Mouse (Mus musculus): ENCODE measurements around the gene Marveld1. TPM values are rescaled to one million over a fixed set of nuclear protein-coding genes. Genes with fewer than 3 reads are reported as not detected.

Marveld1 gene
- polyA plus RNA-seq (2015; fragmentation: Nextera tagmentation; extraction: Ambion mirVana), result 19.3 and 21.0 TPM in 2 replicates

GRCm38 (mm10) chr19:42147170-42147768 lies at the start of gene Marveld1:
TSS of gene Marveld1 (plus strand) at chr19:42147400.
- H3K27me3 ChIP-seq (replicated peaks), result 0 out of 2 replicates have a peak, but pooled peaks cover 3% of the 10 kb centered on the region
- no peaks in the 10 kb centered on the region for H3K9me3 ChIP-seq
- H3K4me2 ChIP-seq, result peak within 1 kb of the TSS; percentile 84
- under 1% methylated on average over 48 of the region's 57 CpGs for WGBS
- peak within 1 kb of the TSS; percentile 92 for H3K27ac ChIP-seq
- H3K4me3 ChIP-seq (replicated peaks), result peak within 1 kb of the TSS; percentile 74
- peaks cover 37% of the 10 kb centered on the region for H3K4me1 ChIP-seq
- ATAC-seq (ENCODE audit: insufficient read depth, low FRiP score, low read depth), result peak; percentile 70
- peak within 1 kb of the TSS; percentile 80 for H3K9ac ChIP-seq
- H3K36me3 ChIP-seq, result no peaks in the 10 kb centered on the region

GRCm38 (mm10) chr19:42099406-42099805 lies 47.8 kb upstream of the Marveld1 start:
- ATAC-seq (ENCODE audit: insufficient read depth, low FRiP score, low read depth), result no peak
- Histone ChIP-seq H3K9ac (no peak overlapping the region), H3K36me3 (peaks cover 11% of the 10 kb centered on the region; the same call in 1 of the 2 replicates), H3K9me3 (no peaks in the 10 kb centered on the region), H3K27me3 (replicated peaks) (no peaks in the 10 kb centered on the region), H3K4me2 (no peak overlapping the region), H3K4me1 (no peaks in the 10 kb centered on the region), H3K27ac (no peak overlapping the region), H3K4me3 (replicated peaks) (no peak overlapping the region)
- 80% methylated on average over 3 of the region's 3 CpGs for WGBS

DNA sequence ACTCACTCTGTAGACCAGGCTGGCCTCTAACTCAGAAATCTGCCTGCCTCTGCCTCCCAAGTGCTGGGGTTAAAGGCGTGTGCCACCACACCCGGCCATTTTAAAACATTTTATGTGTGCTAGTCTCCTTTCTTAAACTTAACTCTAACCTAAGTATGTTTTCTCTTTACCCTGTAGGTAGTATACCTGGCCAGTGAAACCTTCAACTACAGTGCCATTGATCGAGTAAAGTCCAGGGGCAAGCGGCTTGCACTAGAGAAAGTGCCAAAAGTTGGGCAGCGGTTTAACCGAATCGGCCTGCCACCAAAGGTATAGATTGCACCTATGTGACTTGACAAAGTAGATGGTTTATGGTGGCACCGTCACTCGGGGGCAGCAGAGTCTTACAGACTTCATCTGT lies 42.5 kb upstream of the Marveld1 start:
- 95% methylated on average over 9 of the region's 9 CpGs for WGBS
- no peak overlapping the region for H3K4me3 ChIP-seq (replicated peaks)
- no peak overlapping the region for H3K9ac ChIP-seq
- no peak overlapping the region for H3K4me2 ChIP-seq
- H3K9me3 ChIP-seq, result no peaks in the 10 kb centered on the region
- ATAC-seq (ENCODE audit: insufficient read depth, low FRiP score, low read depth), result no peak
- H3K27ac ChIP-seq, result no peak overlapping the region
- peaks cover 18% of the 10 kb centered on the region; the same call in 1 of the 2 replicates for H3K36me3 ChIP-seq
- no peaks in the 10 kb centered on the region for H3K27me3 ChIP-seq (replicated peaks)
- H3K4me1 ChIP-seq, result no peaks in the 10 kb centered on the region

DNA sequence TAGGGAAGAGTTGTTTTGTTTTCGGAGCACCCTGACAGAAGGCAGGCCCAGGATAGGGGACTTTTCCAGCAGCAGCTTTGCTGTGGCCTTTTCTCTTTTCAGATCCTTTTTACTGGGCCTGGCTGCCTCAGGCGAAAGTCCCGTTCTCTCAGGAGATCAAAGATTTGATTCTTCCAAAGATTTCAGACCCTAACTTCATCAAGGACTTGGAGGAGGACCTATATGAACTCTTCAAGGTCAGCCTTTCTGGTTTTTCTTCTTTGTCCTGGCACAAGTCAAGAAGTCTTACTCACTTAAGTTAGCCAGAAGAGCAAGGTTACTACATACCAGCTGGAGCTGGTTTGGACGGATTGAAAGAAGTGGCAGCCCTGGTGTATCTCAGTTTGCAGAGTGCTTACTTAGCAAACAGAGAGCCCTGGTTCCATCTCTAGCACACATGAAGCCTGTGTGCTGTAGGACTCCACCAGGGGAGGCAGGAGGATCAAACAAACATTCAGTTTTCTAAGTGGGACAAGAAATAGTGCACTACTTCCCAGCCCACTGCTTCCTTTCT lies 31.3 kb upstream of the Marveld1 start:
- no peak overlapping the region for H3K4me2 ChIP-seq
- no peak overlapping the region for H3K4me3 ChIP-seq (replicated peaks)
- no peak for ATAC-seq (ENCODE audit: insufficient read depth, low FRiP score, low read depth)
- 80% methylated on average over 4 of the region's 4 CpGs for WGBS
- H3K9ac ChIP-seq, result no peak overlapping the region
- no peaks in the 10 kb centered on the region for H3K4me1 ChIP-seq
- no peak overlapping the region for H3K27ac ChIP-seq
- H3K9me3 ChIP-seq, result no peaks in the 10 kb centered on the region
- no peaks in the 10 kb centered on the region for H3K27me3 ChIP-seq (replicated peaks)
- H3K36me3 ChIP-seq, result peaks cover 30% of the 10 kb centered on the region

DNA sequence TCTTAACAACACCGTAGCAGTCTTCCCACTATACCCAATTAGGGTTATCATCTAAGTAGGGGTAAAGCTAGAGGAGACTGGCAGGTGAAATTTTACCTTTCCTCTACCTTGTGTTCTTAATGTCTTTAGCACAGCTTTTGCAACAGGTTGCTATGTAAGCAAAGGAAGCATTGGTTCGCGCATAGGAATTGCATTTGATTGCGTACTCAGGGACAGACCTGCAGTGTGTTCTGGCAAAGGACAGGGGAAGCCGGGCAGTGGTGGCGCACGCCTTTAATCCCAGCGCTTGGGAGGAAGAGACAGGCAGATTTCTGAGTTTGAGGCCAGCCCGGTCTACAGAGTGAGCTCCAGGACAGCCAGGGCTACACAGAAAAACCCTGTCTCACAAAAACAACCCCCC lies 29.1 kb upstream of the Marveld1 start:
- Histone ChIP-seq H3K27me3 (replicated peaks) (no peaks in the 10 kb centered on the region), H3K4me3 (replicated peaks) (no peak overlapping the region), H3K27ac (no peak overlapping the region), H3K4me1 (no peaks in the 10 kb centered on the region), H3K9ac (no peak overlapping the region), H3K9me3 (no peaks in the 10 kb centered on the region), H3K4me2 (no peak overlapping the region), H3K36me3 (peaks cover 44% of the 10 kb centered on the region)
- 94% methylated on average over 9 of the region's 9 CpGs for WGBS
- ATAC-seq (ENCODE audit: insufficient read depth, low FRiP score, low read depth), result no peak

DNA sequence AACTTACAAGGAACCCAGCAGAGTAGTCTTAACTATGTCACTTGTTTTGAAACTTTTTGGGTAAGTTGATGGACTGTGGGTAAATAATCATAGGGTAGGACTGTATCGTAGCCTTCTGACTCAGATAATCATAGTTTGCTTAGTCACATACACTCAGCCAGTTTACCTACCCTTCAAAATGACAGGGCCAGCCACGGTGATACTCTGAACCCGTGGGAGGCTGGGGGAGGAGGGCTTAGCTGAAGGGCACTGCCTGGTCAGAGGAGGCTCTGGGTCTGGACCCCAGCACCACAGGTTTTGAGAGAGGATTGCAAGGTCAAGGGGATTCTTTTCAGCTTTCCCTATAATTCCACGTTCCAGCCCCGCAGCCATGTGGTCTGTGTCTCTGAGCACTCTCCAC lies 28.6 kb upstream of the Marveld1 start:
- no peak overlapping the region for H3K4me3 ChIP-seq (replicated peaks)
- ATAC-seq (ENCODE audit: insufficient read depth, low FRiP score, low read depth), result peak; percentile 53; the same call in 1 of the 2 replicates
- no peaks in the 10 kb centered on the region for H3K9me3 ChIP-seq
- H3K36me3 ChIP-seq, result peaks cover 49% of the 10 kb centered on the region
- no peak overlapping the region for H3K27ac ChIP-seq
- H3K4me1 ChIP-seq, result no peaks in the 10 kb centered on the region
- H3K9ac ChIP-seq, result no peak overlapping the region
- H3K4me2 ChIP-seq, result no peak overlapping the region
- H3K27me3 ChIP-seq (replicated peaks), result no peaks in the 10 kb centered on the region
- 65% methylated on average over 5 of the region's 5 CpGs for WGBS

DNA sequence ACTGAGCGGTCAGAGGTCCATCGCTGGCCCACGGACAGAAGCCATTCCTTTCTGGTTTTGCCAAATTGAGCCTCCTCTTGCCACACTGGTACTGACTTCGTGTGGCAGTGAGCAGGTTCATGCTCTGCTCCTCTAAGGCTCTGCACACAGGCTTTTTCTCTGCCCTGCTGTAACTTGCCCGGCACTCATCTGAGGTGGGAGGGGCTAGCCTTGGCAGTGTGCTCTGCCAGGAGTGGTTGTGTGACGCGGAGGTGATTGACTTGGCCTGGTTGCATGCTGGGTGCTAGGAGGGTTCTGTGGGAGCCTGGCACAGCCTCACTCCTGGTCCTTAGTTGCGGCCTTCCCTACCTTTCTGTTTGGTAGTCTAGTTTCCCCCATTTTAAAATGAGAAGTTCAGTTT lies 26.7 kb upstream of the Marveld1 start:
- H3K4me3 ChIP-seq (replicated peaks), result no peak overlapping the region
- no peaks in the 10 kb centered on the region for H3K4me1 ChIP-seq
- H3K4me2 ChIP-seq, result no peak overlapping the region
- no peak for ATAC-seq (ENCODE audit: insufficient read depth, low FRiP score, low read depth)
- no peaks in the 10 kb centered on the region for H3K9me3 ChIP-seq
- H3K36me3 ChIP-seq, result peaks cover 52% of the 10 kb centered on the region
- no peak overlapping the region for H3K9ac ChIP-seq
- no peak overlapping the region for H3K27ac ChIP-seq
- WGBS, result 86% methylated on average over 8 of the region's 8 CpGs
- no peaks in the 10 kb centered on the region for H3K27me3 ChIP-seq (replicated peaks)

GRCm38 (mm10) chr19:42124684-42125083 lies 22.5 kb upstream of the Marveld1 start:
- no peak for ATAC-seq (ENCODE audit: insufficient read depth, low FRiP score, low read depth)
- H3K4me2 ChIP-seq, result no peak overlapping the region
- H3K4me1 ChIP-seq, result peaks cover 5% of the 10 kb centered on the region; the same call in 1 of the 2 replicates
- no peak overlapping the region for H3K9ac ChIP-seq
- H3K27me3 ChIP-seq (replicated peaks), result no peaks in the 10 kb centered on the region
- H3K27ac ChIP-seq, result no peak overlapping the region
- 86% methylated on average over 13 of the region's 13 CpGs for WGBS
- no peaks in the 10 kb centered on the region for H3K9me3 ChIP-seq
- H3K36me3 ChIP-seq, result peaks cover 41% of the 10 kb centered on the region
- no peak overlapping the region for H3K4me3 ChIP-seq (replicated peaks)

- Histone ChIP-seq H3K4me3 (replicated peaks) (no peak overlapping the region), H3K27ac (no peak overlapping the region), H3K36me3 (peaks cover 31% of the 10 kb centered on the region), H3K9me3 (no peaks in the 10 kb centered on the region), H3K4me2 (no peak overlapping the region), H3K9ac (no peak overlapping the region), H3K4me1 (peaks cover 12% of the 10 kb centered on the region; the same call in 1 of the 2 replicates), H3K27me3 (replicated peaks) (no peaks in the 10 kb centered on the region)
- WGBS, result 78% methylated on average over 11 of the region's 11 CpGs
- ATAC-seq (ENCODE audit: insufficient read depth, low FRiP score, low read depth), result no peak
Measured at GRCm38 (mm10) chr19:42125501-42126218, 21.5 kb upstream of the Marveld1 start.

- 83% methylated on average over 6 of the region's 6 CpGs for WGBS
- Histone ChIP-seq H3K4me2 (no peak overlapping the region), H3K4me1 (peaks cover 12% of the 10 kb centered on the region; the same call in 1 of the 2 replicates), H3K4me3 (replicated peaks) (no peak overlapping the region), H3K27me3 (replicated peaks) (no peaks in the 10 kb centered on the region), H3K36me3 (peaks cover 26% of the 10 kb centered on the region), H3K9ac (no peak overlapping the region), H3K27ac (no peak overlapping the region), H3K9me3 (no peaks in the 10 kb centered on the region)
- ATAC-seq (ENCODE audit: insufficient read depth, low FRiP score, low read depth), result no peak
Measured at GRCm38 (mm10) chr19:42126219-42126605, 21.0 kb upstream of the Marveld1 start.

DNA sequence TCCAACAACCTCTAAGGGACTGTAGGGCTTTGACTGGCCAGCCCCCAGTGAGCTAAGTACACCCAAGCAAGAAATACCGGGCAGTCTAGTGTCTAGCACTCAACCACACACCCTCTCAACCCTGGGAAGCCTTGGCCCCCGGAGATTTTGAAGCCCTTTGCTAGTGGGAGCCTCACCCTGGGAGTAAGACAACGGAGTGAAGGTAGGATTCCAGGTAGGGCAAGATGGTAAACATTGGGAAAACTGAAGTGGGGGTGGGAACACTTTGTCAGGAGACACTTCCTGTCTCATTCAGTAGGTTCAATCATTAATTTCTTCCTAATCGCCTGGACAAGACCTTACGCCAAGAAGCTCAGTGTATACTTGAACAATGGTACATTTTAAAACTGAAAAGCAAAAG lies 20.2 kb upstream of the Marveld1 start:
- ATAC-seq (ENCODE audit: insufficient read depth, low FRiP score, low read depth), result no peak
- H3K4me1 ChIP-seq, result peaks cover 12% of the 10 kb centered on the region; the same call in 1 of the 2 replicates
- no peaks in the 10 kb centered on the region for H3K27me3 ChIP-seq (replicated peaks)
- peak overlapping the region; percentile 74; the same call in 1 of the 2 replicates for H3K4me3 ChIP-seq (replicated peaks)
- H3K36me3 ChIP-seq, result peaks cover 21% of the 10 kb centered on the region
- no peak overlapping the region for H3K9ac ChIP-seq
- H3K4me2 ChIP-seq, result peak overlapping the region; percentile 96
- WGBS, result 63% methylated on average over 5 of the region's 5 CpGs
- H3K9me3 ChIP-seq, result no peaks in the 10 kb centered on the region
- peak overlapping the region; percentile 55 for H3K27ac ChIP-seq
